Mouse (Mus musculus) right cerebral cortex, adult 18-20 months (tissue): ENCODE results near the gene Slc25a10.
"Not testable (repeated sequence)": the region's sequence is repeated elsewhere in the genome, so short reads cannot be mapped to it uniquely, and the experiment has no call there.

Source experiments
- DNase-seq: peaks from one replicate; pipeline ENCODE4 v3.0.0; 2022; ENCODE audit warnings: mixed read lengths

Gene Slc25a10

DNA sequence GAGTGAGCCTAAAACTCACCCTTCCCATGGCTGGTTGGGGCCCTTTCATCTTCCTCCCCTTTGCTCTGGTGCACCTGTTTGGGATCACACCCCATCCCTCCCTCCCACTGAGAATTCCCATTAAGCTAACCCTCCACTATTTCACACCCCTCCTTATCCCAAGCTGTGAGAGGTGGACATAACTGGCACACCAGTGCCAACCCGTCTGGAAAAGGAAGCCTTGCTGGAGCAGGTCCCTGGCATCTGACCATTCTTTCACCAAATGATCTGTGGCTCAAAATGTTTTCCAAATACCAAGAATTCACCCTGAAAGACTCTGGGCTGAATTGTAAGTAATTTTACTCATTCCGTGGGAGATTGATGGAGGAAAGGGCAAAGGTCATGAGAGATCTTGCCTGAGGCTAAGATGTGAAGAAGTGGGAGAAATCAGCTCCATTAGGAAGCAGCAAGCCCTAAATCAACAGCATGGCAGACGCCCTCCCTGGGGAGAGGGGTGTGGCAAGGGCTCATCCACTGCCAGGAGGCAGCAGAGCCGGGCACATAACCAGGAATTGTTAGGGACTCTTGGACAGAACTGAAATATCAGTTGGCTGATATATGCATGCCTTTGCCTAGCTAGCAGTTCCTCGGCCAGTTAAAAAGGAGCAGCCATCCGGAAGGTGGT is 21.3 kb downstream of the Slc25a10 start:
- DNase-seq, result no peak

- not testable (repeated sequence) for DNase-seq
Observed at GRCm38 (mm10) chr11:120514262-120514661, 22.6 kb downstream of the Slc25a10 start.

DNA sequence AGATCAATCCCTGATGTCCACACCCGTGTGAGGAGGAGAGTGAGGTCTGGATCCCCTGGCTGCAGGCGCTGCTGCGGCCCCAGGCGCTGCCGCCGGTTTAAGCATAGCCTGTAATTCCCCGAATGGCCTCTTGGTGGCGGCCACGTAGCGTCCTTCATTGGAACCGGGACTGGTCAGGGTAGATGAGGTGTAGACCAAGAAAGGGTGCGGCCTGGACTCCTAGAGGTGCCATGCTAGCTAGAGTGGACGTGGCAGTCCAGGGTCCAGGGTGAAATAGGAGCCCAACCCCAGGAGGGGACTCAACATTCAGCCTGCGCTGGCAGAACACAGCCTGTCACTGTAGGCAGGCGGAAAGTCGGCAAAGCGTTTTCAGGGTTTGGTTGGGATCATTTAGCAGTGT is 24.0 kb downstream of the Slc25a10 start:
- peak; percentile 81 for DNase-seq

DNA sequence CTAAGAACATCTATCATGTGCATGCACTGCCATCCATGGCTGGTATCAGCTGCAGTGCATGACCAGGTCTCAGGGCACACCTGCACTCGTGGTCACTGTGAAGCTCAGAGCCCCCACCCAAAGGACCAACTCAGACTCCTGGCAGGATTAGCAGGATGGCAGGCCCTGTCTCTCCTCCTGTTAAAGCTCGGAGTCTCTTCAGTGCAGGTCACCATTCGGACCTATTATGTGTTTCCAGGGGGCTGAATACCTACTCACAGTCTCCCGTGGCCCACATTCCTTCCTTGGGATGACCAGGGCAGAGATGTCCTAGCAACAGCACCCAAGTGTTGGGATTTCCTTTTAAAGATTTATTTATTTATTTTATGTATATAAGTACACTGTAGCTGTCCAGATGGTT is 25.5 kb downstream of the Slc25a10 start:
- DNase-seq, result no peak

DNA sequence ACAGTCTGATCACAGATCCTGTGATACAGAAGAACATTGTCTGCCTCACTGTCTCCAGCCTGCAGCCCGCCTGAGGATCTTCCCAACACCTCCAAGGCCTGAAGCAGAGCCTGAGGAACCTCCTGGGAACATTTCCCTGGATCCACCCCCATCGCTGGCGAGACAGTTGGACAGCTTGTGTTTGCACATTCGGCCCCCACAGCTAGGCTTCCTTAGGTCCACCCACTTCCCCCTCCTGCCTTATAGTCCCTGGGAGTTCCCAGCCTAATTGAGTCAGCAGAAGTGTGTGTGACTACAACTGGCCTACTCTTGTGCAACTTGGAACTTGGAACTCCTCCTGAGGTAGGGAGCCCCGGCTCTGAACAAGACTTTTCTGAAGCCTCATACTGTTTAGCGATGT is 26.4 kb downstream of the Slc25a10 start:
- peak; percentile 90 for DNase-seq

- DNase-seq, result no peak
Observed at GRCm38 (mm10) chr11:120518558-120518957, 26.9 kb downstream of the Slc25a10 start.

GRCm38 (mm10) chr11:120519738-120520137 is 28.1 kb downstream of the Slc25a10 start:
- no peak for DNase-seq

DNA sequence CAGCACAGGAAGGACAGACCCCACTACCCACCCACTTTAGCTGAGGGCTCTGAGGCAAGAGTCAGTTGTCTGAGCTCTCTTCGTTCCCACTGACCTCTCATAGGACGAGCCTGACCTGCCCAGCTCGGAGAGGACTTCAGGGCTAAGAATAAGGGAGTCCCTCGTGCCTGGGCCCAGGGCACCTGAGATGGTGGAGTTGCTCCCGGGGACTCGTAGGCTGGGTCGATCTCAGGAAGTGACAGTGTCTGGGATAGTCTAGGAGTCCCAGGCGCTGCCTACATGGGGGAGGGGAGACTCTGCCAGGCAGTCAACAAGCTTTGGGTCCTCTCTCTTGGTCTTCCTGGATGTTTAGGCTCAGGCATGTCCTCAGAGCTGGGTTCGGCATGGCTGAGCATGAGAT is 28.9 kb downstream of the Slc25a10 start:
- DNase-seq, result no peak

DNA sequence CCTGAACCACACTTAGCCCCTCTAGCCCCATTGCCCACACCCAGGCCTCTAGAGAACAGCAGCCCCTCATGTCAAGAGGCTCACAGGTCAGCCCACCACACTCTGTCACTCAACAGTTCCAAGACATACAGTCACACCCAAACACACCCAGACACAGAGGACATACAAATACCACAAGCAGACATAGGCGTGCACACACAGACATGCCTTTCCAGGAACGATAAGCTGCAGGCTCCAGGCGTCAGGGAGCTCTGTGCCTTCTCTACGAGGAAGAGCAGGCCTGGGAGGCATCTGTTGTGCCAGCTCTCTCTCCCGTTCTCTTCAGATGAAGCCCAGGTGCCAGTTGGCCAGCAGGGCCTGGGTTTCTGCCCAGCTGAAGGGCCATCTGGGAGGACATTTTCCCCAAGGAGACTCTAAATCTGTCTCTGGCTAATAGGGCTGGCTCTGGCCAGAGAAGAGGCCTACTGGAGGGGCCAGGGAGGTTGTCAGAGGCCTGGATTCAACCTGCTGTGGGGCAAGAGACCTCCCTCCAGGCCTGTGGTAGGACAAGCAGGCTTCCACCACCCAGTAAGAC is 29.4 kb downstream of the Slc25a10 start:
- DNase-seq, result no peak

DNA sequence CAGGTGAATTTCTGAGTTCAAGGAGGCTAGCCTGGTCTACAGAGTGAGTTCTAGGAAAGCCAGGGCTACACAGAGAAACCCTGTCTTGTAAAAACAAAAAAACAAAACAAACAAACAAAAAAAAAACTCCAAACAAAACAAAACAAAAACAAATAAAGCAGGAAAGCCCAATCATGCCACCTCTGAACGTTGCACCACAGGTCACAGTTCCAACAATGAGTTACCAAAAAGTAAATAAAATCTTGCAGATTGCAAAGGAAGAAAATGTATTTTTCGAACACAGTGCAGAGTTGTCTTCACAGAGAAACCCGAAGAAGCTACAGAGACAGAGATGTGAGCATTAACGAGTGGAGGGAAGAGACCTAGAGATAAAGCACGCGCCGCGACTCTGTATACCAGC is 30.9 kb downstream of the Slc25a10 start:
- DNase-seq, result no peak

- no peak for DNase-seq
Observed at GRCm38 (mm10) chr11:120525959-120526358, 34.3 kb downstream of the Slc25a10 start.

- DNase-seq, result no peak
Observed at GRCm38 (mm10) chr11:120527690-120528354, 36.2 kb downstream of the Slc25a10 start.

DNA sequence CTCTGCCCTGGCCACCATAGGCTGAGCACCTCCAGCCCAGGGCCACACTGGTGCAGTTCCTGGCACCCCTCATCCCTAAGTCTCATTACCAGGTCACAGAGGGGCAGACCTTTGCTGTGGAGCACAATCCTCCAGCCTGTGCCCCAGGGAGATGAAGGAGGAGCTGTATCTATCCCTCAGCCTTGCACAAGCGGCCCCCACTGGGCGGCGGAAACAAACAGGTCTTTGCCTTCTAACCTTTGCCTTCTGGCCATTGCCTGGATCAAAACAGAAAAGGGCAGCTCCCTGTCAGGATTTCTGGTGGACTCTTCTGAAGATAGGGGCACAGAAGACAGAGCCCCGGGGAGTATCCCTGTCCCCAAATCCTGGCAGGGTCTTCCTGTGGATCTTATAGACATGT is 37.3 kb downstream of the Slc25a10 start:
- no peak for DNase-seq

GRCm38 (mm10) chr11:120530085-120530964 is 38.7 kb downstream of the Slc25a10 start, which contains the start of gene Gcgr:
Gcgr (plus strand) TSS chr11:120530699.
- no peak for DNase-seq

GRCm38 (mm10) chr11:120531646-120532045 is 40.0 kb downstream of the Slc25a10 start:
- DNase-seq, result no peak

GRCm38 (mm10) chr11:120534093-120534492 is 42.5 kb downstream of the Slc25a10 start:
- no peak for DNase-seq

DNA sequence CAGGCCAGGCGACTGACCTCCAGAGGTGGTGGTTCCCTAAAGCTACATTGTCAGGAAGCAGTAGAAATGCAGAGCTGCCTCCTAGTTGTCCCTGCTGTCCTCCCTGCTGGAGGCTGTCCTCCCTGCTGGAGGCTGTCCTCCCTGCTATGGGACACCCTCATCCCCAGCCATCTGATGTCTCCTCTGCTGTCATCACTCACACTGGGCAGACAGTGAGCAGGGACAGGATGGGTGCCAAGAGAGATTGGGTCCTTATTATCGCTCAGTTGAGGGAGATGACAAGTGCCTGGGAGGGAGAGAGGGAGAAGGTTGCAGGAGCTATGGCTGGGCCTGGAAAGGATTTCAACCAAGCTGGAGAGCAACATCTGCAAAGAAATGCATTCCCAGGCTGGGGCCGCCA is 43.5 kb downstream of the Slc25a10 start:
- no peak for DNase-seq

- DNase-seq, result no peak
Observed at GRCm38 (mm10) chr11:120535804-120536203, 44.2 kb downstream of the Slc25a10 start.

DNA sequence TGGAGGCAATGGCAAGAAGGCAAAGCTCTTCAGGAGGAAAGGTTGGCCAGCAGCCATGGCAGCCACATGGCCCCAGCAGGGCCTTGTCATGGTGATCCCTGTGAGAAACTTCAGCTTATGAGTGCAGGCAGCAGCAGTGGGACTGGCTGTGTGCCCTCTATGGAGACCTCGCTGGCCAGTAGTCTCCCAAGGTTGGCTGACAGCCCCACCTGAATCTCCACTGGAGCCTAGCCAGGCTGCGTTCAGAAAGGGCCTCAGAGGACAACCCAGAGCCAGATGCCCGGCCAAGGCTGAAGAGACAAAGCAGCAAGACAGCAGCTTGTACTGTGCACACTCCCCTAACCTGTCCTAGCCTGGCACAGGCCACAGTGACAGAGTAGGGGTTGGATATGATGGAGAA is 46.8 kb downstream of the Slc25a10 start:
- DNase-seq, result no peak

DNA sequence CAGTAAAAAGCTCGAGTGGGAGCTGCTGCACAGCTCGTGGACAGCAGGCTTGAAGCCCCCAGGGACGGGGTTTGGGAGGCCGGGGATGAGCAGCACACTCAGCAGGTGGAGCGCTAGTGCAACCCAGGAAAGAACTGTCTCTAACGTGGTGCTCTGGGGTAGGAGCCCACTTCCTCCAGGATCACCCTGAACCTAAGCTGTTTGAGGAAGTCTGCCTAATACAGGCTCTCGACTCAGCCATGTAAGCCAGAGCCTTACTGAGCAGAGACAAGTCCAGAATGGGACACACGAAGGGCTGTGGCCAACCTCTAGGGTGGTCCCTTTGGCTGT is 47.3 kb downstream of the Slc25a10 start:
- DNase-seq, result no peak

DNA sequence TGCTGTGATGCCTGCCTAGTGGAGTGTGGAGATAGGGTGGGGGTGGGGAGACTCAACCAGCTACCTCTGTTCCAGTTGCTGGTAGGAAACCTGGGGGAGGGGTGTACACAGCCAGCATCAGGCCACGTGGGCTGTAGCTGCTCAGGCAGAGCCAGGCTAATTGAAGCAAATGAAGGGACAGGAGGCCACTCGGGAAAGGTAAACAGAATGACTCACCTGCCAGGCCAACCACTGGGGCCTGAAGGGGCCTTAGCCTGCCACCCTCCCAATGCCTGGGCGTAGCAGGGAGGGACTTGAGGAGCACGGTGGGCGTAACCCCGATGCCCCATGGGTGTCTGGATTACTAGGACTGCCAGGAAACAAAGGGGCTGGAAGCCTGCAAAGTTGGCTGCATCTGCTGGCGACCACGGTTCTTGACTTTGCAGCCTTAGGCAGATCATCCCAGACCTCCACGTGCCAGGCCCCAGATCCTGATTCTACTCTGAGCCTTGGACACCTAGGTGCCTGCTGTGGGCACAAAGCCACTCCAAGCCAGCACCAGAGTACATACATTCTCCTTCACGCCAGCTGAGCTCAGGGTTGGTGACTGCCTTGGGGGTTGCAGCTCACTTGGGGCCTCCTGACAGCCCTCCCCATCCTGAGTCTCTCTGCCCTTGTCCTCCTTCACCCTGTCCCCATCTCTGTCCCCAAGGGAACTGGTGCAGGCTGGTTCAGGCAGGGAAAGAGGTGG is 47.8 kb downstream of the Slc25a10 start:
- no peak for DNase-seq

GRCm38 (mm10) chr11:120541907-120542306 is 50.3 kb downstream of the Slc25a10 start:
- DNase-seq, result no peak

DNA sequence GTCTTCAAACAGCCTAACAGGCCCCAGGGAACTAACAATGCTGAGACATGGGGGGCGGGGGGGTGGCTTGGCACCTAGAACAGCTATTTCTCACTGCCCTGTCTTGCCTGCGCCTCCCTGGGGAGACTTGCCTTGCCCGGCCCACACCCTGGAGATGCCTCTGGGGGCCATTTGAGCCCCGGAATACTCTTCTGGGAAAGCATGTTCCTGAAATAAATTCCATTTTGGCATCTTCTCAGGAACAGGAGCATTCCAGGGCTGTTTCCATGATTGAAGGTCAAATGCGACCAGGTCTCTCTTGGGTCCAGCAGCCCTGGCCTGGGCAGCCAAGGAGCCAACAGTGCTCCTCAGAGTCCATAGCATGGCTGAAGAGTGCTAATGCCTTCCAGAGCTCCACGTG is 50.7 kb downstream of the Slc25a10 start:
- DNase-seq, result no peak
